Mouse (Mus musculus) mature B cell (primary cell): ENCODE results near the gene Pdxp.

Experiments used
- in situ Hi-C: fragments of 300-500 bp; cut with MboI; formaldehyde crosslinking; loops from 2 replicates; pipeline ENCODE4 v1.14.3; 2019

Pdxp gene

DNA sequence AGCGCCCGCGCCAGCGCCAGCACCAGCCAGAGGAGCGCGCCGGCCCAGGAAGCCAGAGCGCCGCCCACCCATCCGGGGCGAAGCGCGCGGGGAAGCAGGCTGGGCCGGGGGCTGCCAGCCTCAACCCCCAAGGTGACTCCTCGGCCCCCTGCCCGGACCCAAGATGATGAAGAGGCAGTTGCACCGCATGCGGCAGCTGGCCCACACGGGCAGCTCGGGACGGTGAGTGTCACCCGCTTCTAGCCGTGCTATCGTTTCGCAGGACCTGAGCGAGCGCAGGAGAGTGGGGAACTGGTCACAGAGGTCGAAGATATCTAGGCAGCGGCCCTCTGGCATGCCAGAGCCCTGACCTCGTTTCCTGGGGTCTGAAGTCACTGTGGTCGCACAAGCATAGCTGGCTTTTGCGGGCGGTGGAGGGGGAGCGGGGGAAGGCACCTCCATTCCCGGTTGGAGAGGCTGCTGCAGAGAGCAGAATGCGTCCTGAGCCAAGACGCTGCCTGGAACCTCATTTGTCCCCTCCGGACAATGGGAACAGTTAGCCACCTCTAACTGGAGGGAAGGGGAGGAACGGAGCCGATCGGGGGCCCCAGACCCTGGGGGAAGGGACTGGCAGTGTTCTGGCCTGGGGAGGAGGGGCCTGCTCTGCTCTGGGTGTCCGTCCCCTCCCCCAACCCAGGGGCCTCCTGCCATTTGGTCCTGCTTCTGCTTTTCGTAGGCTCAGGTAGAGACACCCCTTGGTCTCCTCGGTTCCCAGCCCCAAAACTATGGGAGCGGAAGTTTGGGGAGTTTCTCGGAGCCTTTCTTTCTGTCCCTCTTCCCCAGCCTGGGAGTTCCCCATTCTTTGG lies 13.8 kb upstream of the Pdxp start, which contains the start of gene Sh3bp1:
TSS of gene Sh3bp1 (plus strand) at position 29 of the 845 bp plus-strand sequence.
- in situ Hi-C loops = no loop called here

- in situ Hi-C loops = no loop called here
Observed at GRCm38 (mm10) chr15:78900585-78901421, 12.9 kb upstream of the Pdxp start.

- in situ Hi-C loops = no loop called here
Observed at GRCm38 (mm10) chr15:78901422-78901789, 12.3 kb upstream of the Pdxp start.

GRCm38 (mm10) chr15:78903243-78903642 lies 10.5 kb upstream of the Pdxp start:
- in situ Hi-C loops = no loop called here

GRCm38 (mm10) chr15:78908399-78908798 lies 5.3 kb upstream of the Pdxp start:
- in situ Hi-C loops = no loop called here

- in situ Hi-C loops = no loop called here
Observed at GRCm38 (mm10) chr15:78908982-78909381, 4.7 kb upstream of the Pdxp start.

GRCm38 (mm10) chr15:78912040-78912439 lies 1.7 kb upstream of the Pdxp start:
- in situ Hi-C loops = no loop called here

GRCm38 (mm10) chr15:78914091-78914822 lies 538 bp downstream of the Pdxp start:
- in situ Hi-C loops = no loop called here

- in situ Hi-C loops = no loop called here
Observed at GRCm38 (mm10) chr15:78914823-78915659, 1.3 kb downstream of the Pdxp start.

- in situ Hi-C loops = no loop called here
Observed at GRCm38 (mm10) chr15:78915660-78916017, 1.9 kb downstream of the Pdxp start.

- in situ Hi-C loops = no loop called here
Observed at GRCm38 (mm10) chr15:78916052-78916826, 2.5 kb downstream of the Pdxp start.

- in situ Hi-C loops = no loop called here
Observed at GRCm38 (mm10) chr15:78918126-78918525, 4.4 kb downstream of the Pdxp start.

GRCm38 (mm10) chr15:78919914-78920313 lies 6.2 kb downstream of the Pdxp start:
- in situ Hi-C loops = no loop called here

DNA sequence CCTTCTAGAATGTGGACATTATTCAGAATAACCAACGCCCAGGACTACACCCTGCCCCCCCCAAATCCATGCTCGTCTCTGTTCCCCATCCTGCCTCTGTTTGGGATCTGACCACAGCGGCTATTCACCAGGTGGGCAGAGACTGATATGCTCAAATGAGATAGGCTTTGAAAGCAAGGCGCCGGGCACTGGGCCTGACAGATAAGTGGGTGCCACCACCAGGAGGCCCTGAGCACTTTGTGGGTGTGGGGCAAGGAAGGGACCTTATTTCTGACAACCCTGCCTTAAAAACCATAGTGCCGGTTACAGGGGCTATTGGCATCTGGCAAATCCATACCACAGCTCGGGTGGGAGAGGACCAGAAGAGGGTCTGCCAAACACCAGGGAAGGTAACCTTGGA lies 9.0 kb downstream of the Pdxp start:
- in situ Hi-C loops = no loop called here

- in situ Hi-C loops = no loop called here
Observed at GRCm38 (mm10) chr15:78923585-78923984, 9.9 kb downstream of the Pdxp start.

- in situ Hi-C loops = no loop called here
Observed at GRCm38 (mm10) chr15:78925129-78925528, 11.4 kb downstream of the Pdxp start.

GRCm38 (mm10) chr15:78926021-78926919 lies 12.6 kb downstream of the Pdxp start, which contains the start of gene Lgals1:
Gene Lgals1, plus strand, starts transcription at chr15:78926725.
- in situ Hi-C loops = no loop called here

DNA sequence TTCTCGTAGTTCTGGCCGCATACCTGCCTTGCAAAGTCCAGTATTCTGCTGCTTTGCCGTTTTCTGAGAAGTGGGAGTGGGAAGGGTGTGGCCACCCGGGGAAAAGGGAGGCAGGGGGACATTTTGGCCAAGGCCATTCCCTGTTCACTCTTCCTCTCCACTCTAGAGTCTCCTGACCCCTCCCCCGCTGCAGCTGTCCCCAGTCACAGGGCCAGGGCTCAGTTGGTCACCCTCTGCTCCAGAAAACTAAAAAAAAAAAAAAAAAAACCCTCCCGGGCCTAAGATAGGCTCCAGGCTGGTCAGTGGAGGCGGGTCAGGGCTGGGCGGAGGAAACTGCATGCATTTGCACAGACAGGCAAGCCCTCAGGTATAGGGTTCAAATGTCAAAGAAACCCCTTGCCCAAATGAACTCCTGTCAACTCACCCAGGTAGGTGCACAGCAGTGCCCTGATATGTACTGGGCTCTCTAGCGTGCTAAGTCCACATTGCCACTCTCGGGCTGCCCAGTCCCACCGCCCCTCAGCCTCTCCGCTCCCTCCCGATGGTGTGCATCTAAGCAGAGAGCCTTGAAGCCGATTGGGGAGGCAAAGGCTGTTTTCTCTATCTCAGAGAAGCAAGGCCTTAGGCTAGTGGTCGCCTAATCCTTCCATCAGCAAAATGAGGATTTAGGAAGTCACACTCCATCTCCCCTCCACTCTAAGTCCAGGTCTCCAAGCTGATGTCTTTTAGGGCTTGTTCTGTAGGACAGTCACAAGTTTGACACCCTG lies 13.5 kb downstream of the Pdxp start:
- in situ Hi-C loops = no loop called here
